Mouse (Mus musculus) left cerebral cortex, postnatal 14 days (tissue): Measurements from ENCODE around the gene Zfpm1. TPM values are rescaled to one million over a fixed set of nuclear protein-coding genes. Genes with fewer than 3 reads are reported as not detected.
"Not testable (repeated sequence)": the region's sequence is repeated elsewhere in the genome, so short reads cannot be mapped to it uniquely, and the experiment has no call there.

ENCODE experiments used
- DNase-seq, 2 experiments: peaks; one replicate each; pipeline ENCODE4 v3.0.0; 2021 to 2022; ENCODE audit warnings: low spot score in 2 of 2, mixed read lengths in 1 of 2
- intact Hi-C: fragments of 180-260 bp; cut with DNase I; formaldehyde crosslinking; loops from one replicate; pipeline ENCODE4 v1.15.1; 2025
- total RNA-seq, 2 experiments: library from RNA; stranded (reverse); gene quantifications; 2 replicates each; pipeline ENCODE4 v1.2.3; 2021

Zfpm1 gene
- total RNA-seq, 2 experiments from 2014 or later: 20.4 to 25.2 TPM

GRCm38 (mm10) chr8:122319045-122319707 lies 37.2 kb downstream of the Zfpm1 start:
- DNase-seq: no peak
- intact Hi-C loops: no loop called here

GRCm38 (mm10) chr8:122319708-122320075 lies 37.8 kb downstream of the Zfpm1 start:
- intact Hi-C loops: no loop called here

GRCm38 (mm10) chr8:122320541-122320940 lies 38.6 kb downstream of the Zfpm1 start:
- DNase-seq: no peak
- intact Hi-C loops: no loop called here

More at GRCm38 (mm10) chr8:122319708-122320075, 37.8 kb downstream of the Zfpm1 start:
- no peak for DNase-seq

- DNase-seq: no peak
Observed at GRCm38 (mm10) chr8:122321455-122321921, 39.5 kb downstream of the Zfpm1 start.

GRCm38 (mm10) chr8:122322126-122322525 lies 40.2 kb downstream of the Zfpm1 start:
- intact Hi-C loops: no loop called here
- DNase-seq: no peak

More at GRCm38 (mm10) chr8:122321455-122321921, 39.5 kb downstream of the Zfpm1 start:
- intact Hi-C loops: no loop called here

GRCm38 (mm10) chr8:122322792-122323191 lies 40.9 kb downstream of the Zfpm1 start:
- no peak for DNase-seq

GRCm38 (mm10) chr8:122323951-122324402 lies 42.0 kb downstream of the Zfpm1 start:
- intact Hi-C loops, DNase-seq: not testable (repeated sequence)

More at GRCm38 (mm10) chr8:122322792-122323191, 40.9 kb downstream of the Zfpm1 start:
- intact Hi-C loops: no loop called here

GRCm38 (mm10) chr8:122325196-122325595 lies 43.3 kb downstream of the Zfpm1 start:
- no peak for DNase-seq
- intact Hi-C loops: no loop called here

- intact Hi-C loops: no loop called here
- DNase-seq: no peak
Observed at GRCm38 (mm10) chr8:122326114-122326542, 44.2 kb downstream of the Zfpm1 start.

GRCm38 (mm10) chr8:122329072-122329471 lies 47.1 kb downstream of the Zfpm1 start:
- intact Hi-C loops: no loop called here
- no peak for DNase-seq

GRCm38 (mm10) chr8:122329553-122330239 lies 47.8 kb downstream of the Zfpm1 start:
- no peak for DNase-seq
- intact Hi-C loops: loop anchor here (5.0 kb wide), 1 partner anchor 357 kb away; no protein-coding TSS in a partner anchor

GRCm38 (mm10) chr8:122330446-122331133 lies 48.6 kb downstream of the Zfpm1 start:
- DNase-seq: no peak
- intact Hi-C loops: loop anchor here (5.0 kb wide), 1 partner anchor 358 kb away; no protein-coding TSS in a partner anchor

- intact Hi-C loops: loop anchor here (5.0 kb wide), 1 partner anchor 359 kb away; no protein-coding TSS in a partner anchor
- peak in 1 of 2 experiments; percentile 35 for DNase-seq
Observed at GRCm38 (mm10) chr8:122331134-122331523, 49.2 kb downstream of the Zfpm1 start.

GRCm38 (mm10) chr8:122332753-122333506 lies 51.0 kb downstream of the Zfpm1 start:
- intact Hi-C loops: loop anchor here (1.0 to 5.0 kb wide), 2 partner anchors 60 to 361 kb away; no protein-coding TSS in a partner anchor

GRCm38 (mm10) chr8:122333531-122333930 lies 51.6 kb downstream of the Zfpm1 start:
- intact Hi-C loops: loop anchor here (1.0 to 5.0 kb wide), 2 partner anchors 60 to 361 kb away; no protein-coding TSS in a partner anchor
- no peak for DNase-seq

More at GRCm38 (mm10) chr8:122332753-122333506, 51.0 kb downstream of the Zfpm1 start:
- peak; percentile 80 to 83 for DNase-seq

- DNase-seq: no peak
- intact Hi-C loops: loop anchor here (5.0 kb wide), 1 partner anchor 363 kb away; no protein-coding TSS in a partner anchor
Observed at GRCm38 (mm10) chr8:122334791-122335490, 53.0 kb downstream of the Zfpm1 start.

- intact Hi-C loops: no loop called here
- peak in 1 of 2 experiments; percentile 29 for DNase-seq
Observed at GRCm38 (mm10) chr8:122335638-122336250, 53.8 kb downstream of the Zfpm1 start.
